Mouse (Mus musculus): ENCODE data around the gene Gla. TPM values are rescaled to one million over a fixed set of nuclear protein-coding genes. Genes with fewer than 3 reads are reported as not detected.

Gla gene
- 7.1 TPM for polyA plus RNA-seq (2014; fragmentation: Illumina TruSeq; extraction: RNeasy Lipid Tissue Mini Kit (QIAGEN cat#74804); ENCODE audit: low read depth, low replicate concordance)

DNA sequence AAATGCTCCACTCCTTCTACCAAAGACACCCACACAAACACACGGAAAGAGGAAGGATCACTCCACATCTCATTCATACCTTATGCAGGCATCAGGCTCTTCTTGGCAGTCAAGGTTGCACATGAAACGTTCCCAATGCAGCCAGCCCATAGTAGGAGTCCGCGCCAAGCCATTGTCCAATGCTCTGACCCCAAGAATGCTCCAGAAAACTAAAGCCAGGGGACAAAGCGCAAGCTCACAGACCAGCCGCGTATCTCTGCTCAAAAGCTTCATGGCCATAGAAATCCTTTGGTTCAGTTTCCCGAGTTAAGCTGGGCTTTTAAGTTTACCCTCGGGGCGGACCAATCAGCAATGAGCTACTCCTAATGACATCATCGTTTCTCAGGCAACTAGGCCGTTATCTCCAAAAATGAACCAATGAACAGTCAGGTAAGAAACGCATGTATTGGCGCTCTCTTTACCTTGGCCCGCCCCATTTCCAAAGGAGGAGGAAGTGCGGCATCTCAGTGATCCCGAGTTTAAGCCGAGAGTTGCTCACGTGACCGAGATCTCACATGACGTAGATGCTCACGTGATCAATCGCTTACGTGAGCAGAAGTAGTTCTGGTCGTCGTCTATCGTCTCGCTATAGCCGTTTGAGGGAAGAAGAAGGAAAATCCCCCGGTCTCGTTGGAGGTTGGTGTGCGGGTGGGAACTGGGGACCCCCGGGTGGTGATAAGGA is at the start of gene Gla, which contains the start of gene Hnrnph2:
TSS of gene Gla (minus strand) at position 467 of the 721 bp plus-strand sequence.
TSS of gene Hnrnph2 (plus strand) at position 521 of the 721 bp plus-strand sequence.

DNA sequence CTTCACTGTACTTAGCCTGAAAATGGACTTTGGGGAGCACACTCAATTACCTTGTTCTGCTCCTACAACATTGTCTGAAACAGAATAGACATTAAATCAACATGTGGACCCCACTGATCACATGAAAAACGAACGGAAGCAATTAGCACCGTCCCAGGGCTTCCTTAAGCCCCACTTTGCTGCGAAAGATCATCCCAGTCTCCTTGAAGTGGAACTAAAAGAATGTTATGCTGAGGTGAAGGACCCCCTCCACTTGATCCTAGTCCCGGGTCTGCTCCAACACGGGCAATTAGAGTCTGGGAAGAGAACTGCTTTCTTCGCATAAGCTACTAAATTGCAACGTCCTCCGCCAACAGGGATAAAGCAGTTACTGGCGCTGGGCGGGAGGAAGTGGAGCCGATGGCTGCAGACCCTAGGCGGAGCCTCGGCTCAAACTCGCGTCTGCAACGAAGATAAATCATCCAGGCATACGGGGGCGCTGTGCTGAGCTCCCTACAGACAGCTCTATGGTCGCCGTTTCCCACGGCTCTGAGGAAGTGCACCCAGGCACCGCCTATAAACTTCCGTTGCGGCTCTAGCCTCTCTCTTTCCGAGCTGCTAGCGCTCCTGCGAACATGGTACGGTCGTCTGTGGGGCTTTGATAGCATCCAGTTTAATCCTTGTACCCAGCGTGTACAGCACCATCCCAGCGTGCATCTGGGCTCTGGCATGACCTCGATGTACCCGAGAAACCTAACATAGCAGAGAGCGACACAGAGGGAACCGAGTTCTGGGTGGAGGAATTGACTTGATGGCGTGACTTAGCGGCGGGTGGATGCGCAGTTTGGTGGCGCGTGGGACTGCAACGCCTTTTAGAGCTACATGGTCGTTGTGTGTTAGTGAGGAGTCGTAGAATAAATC is 15.6 kb downstream of the Gla start, which contains the start of gene Rpl36a:
TSS of gene Rpl36a (plus strand) at position 552 of the 900 bp plus-strand sequence.

DNA sequence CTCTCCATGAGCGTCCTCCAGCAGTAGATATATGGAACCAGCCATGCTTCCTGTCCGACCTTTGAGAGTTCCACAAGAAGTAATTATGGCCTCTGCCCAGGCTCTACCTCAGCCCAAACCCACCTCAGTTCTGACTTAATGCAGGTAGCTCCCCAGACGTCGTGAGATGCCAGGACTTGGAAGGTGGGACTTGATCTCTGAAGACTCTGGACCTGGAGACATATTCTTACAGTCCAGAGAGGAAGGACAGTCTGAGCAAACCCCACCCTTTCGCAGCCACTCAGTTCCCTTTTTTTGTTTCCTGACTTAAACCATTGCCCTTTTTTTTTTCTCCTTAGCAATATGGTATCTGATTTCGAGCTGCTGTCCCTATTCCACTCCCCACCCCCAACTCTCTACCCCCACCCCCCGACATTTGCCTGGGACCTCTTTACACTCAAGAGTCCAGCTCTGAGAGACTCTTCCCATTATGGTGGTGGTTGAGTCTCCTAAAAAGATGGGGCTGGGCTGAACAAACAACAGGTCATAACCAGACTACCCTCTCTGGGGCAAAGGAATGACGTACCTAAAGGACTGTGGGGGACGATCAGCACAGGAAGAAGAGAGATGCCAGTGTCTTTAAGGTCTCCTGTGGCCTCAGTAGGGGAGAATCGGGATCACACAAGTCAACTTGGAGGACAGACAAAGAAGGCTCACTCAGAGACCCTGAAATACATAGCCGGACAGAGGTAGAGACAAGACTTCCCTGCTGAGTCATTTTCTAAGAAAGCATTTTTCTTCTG is 17.8 kb downstream of the Gla start, which contains the start of gene Btk:
TSS of gene Btk (minus strand) at position 683 of the 782 bp plus-strand sequence.

DNA sequence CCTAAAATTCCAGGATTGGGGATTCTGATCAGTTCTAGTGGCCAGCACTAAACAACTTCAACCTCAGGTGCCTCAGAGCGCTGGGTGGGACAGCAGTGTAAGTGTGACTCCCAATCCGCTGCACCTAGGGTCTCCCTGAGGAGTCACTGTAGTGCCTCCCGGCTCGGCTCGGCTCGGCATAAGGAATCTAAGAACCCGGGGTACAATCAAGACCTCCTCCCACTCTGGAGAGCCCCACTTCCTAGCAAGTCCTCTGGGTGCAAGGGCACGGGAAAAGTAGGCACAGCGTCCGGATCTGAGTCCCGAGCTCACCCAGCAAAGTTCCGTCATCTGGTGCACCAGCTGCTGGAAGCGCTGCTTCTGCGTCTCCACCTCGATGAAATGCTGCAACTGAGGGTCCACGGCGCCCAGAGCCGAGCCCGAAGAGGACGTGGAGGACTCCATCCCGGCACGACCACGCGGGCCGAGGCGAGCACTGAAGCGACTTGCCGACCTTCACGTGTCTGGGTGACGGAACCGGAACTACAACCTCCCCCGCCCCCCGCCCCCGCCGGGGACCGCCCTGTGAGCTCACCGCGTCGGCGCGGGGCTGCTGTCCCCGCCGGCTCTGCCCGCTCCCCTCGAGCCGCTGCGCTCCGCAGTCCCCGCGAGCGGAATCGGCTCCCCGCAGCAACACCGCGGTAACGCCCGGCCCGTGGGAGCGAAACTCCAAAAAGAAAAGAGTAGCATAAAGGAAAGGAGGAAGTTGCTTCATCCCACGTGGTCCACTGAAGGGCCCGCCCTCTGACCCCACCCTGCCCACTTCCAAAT is 59.6 kb downstream of the Gla start, which contains the start of gene Timm8a1:
TSS of gene Timm8a1 (minus strand) at position 721 of the 810 bp plus-strand sequence.

Other genes starting within 250 kb of the Gla start
- gene Drp2, start 196.6 kb downstream of the Gla start, polyA plus RNA-seq (2014; fragmentation: Illumina TruSeq; extraction: RNeasy Lipid Tissue Mini Kit (QIAGEN cat#74804); ENCODE audit: low read depth, low replicate concordance) = not detected
- not detected for gene Taf7l, start 124.6 kb downstream of the Gla start, polyA plus RNA-seq (2014; fragmentation: Illumina TruSeq; extraction: RNeasy Lipid Tissue Mini Kit (QIAGEN cat#74804); ENCODE audit: low read depth, low replicate concordance)
- 124 TPM for gene Timm8a1, start 59.3 kb downstream of the Gla start, polyA plus RNA-seq (2014; fragmentation: Illumina TruSeq; extraction: RNeasy Lipid Tissue Mini Kit (QIAGEN cat#74804); ENCODE audit: low read depth, low replicate concordance)
- 0.69 TPM for gene Btk, start 17.6 kb downstream of the Gla start, polyA plus RNA-seq (2014; fragmentation: Illumina TruSeq; extraction: RNeasy Lipid Tissue Mini Kit (QIAGEN cat#74804); ENCODE audit: low read depth, low replicate concordance)
- 470 TPM for gene Rpl36a, start 15.5 kb downstream of the Gla start, polyA plus RNA-seq (2014; fragmentation: Illumina TruSeq; extraction: RNeasy Lipid Tissue Mini Kit (QIAGEN cat#74804); ENCODE audit: low read depth, low replicate concordance)
- 165 TPM for gene Hnrnph2, start 54 bp upstream of the Gla start, polyA plus RNA-seq (2014; fragmentation: Illumina TruSeq; extraction: RNeasy Lipid Tissue Mini Kit (QIAGEN cat#74804); ENCODE audit: low read depth, low replicate concordance)
- 3.4 TPM for gene Armcx4, start 85.4 kb upstream of the Gla start, polyA plus RNA-seq (2014; fragmentation: Illumina TruSeq; extraction: RNeasy Lipid Tissue Mini Kit (QIAGEN cat#74804); ENCODE audit: low read depth, low replicate concordance)
- gene Armcx1, start 116.8 kb upstream of the Gla start, polyA plus RNA-seq (2014; fragmentation: Illumina TruSeq; extraction: RNeasy Lipid Tissue Mini Kit (QIAGEN cat#74804); ENCODE audit: low read depth, low replicate concordance) = 17.2 TPM
- gene Armcx6, start 150.3 kb upstream of the Gla start, polyA plus RNA-seq (2014; fragmentation: Illumina TruSeq; extraction: RNeasy Lipid Tissue Mini Kit (QIAGEN cat#74804); ENCODE audit: low read depth, low replicate concordance) = 1.6 TPM
- gene Armcx3, start 155.5 kb upstream of the Gla start, polyA plus RNA-seq (2014; fragmentation: Illumina TruSeq; extraction: RNeasy Lipid Tissue Mini Kit (QIAGEN cat#74804); ENCODE audit: low read depth, low replicate concordance) = 38.4 TPM
- gene Armcx2, start 208.1 kb upstream of the Gla start, polyA plus RNA-seq (2014; fragmentation: Illumina TruSeq; extraction: RNeasy Lipid Tissue Mini Kit (QIAGEN cat#74804); ENCODE audit: low read depth, low replicate concordance) = 14.4 TPM